Mouse (Mus musculus): ENCODE data around the gene Nxpe4. TPM values are rescaled to one million over a fixed set of nuclear protein-coding genes. Genes with fewer than 3 reads are reported as not detected.

Gene Nxpe4
- total and polyA plus RNA-seq, 3 experiments: 2.0 to 9.6 (median 4.8) TPM

- Histone ChIP-seq H3K4me3 (replicated peaks in 1 of 3; ENCODE audit: low read depth in 2 of 3, low read length in 2 of 3, poor library complexity in 1 of 3) (no peak overlapping the region), H3K27ac (ENCODE audit: insufficient read depth, low read depth) (no peak overlapping the region), H3K79me2 (replicated peaks; ENCODE audit: control insufficient read depth, extremely low read depth, insufficient read depth, poor library complexity, severe bottlenecking) (no peaks in the 10 kb centered on the region; the same call in 1 of the 2 replicates), H3K36me3 (replicated peaks in 1 of 2; ENCODE audit: control insufficient read depth in 1 of 2, insufficient read depth in 1 of 2, low read length in 1 of 2) (peaks cover 5 to 80% of the 10 kb centered on the region in 2 experiments), H3K4me2 (ENCODE audit: insufficient read depth, low read depth, poor library complexity, severe bottlenecking) (no peak overlapping the region), H3K27me3 (replicated peaks) (no peaks in the 10 kb centered on the region), H3K4me1 (ENCODE audit: control insufficient read depth in 1 of 2, insufficient read depth in 2 of 2) (peaks cover 0 to 7% of the 10 kb centered on the region in 2 experiments; a peak in 1 of 4 replicates), H3K9me3 (replicated peaks; ENCODE audit: low read length) (no peaks in the 10 kb centered on the region), H3K9ac (ENCODE audit: insufficient read depth, low read depth) (no peak overlapping the region)
- TF ChIP-seq CHD1 (IDR thresholded peaks at IDR 0.05; ENCODE audit: low read depth, low read length) (no peak), EP300 (IDR thresholded peaks at IDR 0.05; ENCODE audit: low read length) (peak; percentile 23; the same call in 1 of the 2 replicates)
- peak; percentile 7 for DNase-seq (ENCODE audit: extremely low read depth)
- in situ Hi-C loops (cut with MboI; ENCODE audit: low pct_ligation_motif_present, low pct_unique_long_range_greater_than_20kb, low sequenced_read_pairs) (loop anchor here (5.0 kb wide), 1 partner anchor 62 kb away; no protein-coding TSS in a partner anchor), dilution Hi-C loops (cut with MboI; ENCODE audit: extremely low pct_ligation_motif_present, extremely low pct_unique_long_range_greater_than_20kb, low sequenced_read_pairs) (no loop called here)
These were observed 177.1 kb downstream of the Nxpe4 start for GRCm38 (mm10) chr9:48338783-48339455.

GRCm38 (mm10) chr9:48339563-48339962 lies 177.7 kb downstream of the Nxpe4 start:
- no peak for DNase-seq (ENCODE audit: extremely low read depth)
- TF ChIP-seq JUND (conservative IDR thresholded peaks at IDR 0.05; ENCODE audit: low read depth, low read length) (no peak), USF2 (conservative IDR thresholded peaks at IDR 0.05; ENCODE audit: low read depth, low read length) (no peak), ZNF384 (IDR thresholded peaks at IDR 0.05; ENCODE audit: low read depth, low read length) (no peak), NRF1 (IDR thresholded peaks at IDR 0.05; ENCODE audit: low read depth, low read length) (no peak)
- H3K79me2 ChIP-seq (replicated peaks; ENCODE audit: control insufficient read depth, extremely low read depth, insufficient read depth, poor library complexity, severe bottlenecking): no peaks in the 10 kb centered on the region; the same call in 1 of the 2 replicates
- no peak overlapping the region for H3K4me3 ChIP-seq (replicated peaks in 1 of 3; ENCODE audit: low read depth in 2 of 3, low read length in 2 of 3, poor library complexity in 1 of 3)
- H3K4me1 ChIP-seq (ENCODE audit: control insufficient read depth in 1 of 2, insufficient read depth in 2 of 2): peaks cover 0 to 7% of the 10 kb centered on the region in 2 experiments; a peak in 1 of 4 replicates
- H3K9me3 ChIP-seq (replicated peaks; ENCODE audit: low read length): no peaks in the 10 kb centered on the region
- peaks cover 5 to 80% of the 10 kb centered on the region in 2 experiments for H3K36me3 ChIP-seq (replicated peaks in 1 of 2; ENCODE audit: control insufficient read depth in 1 of 2, insufficient read depth in 1 of 2, low read length in 1 of 2)
- H3K9ac ChIP-seq (ENCODE audit: insufficient read depth, low read depth): no peak overlapping the region
- no peak overlapping the region for H3K4me2 ChIP-seq (ENCODE audit: insufficient read depth, low read depth, poor library complexity, severe bottlenecking)
- in situ Hi-C loops (cut with MboI; ENCODE audit: low pct_ligation_motif_present, low pct_unique_long_range_greater_than_20kb, low sequenced_read_pairs) (loop anchor here (5.0 kb wide), 1 partner anchor 62 kb away; no protein-coding TSS in a partner anchor), dilution Hi-C loops (cut with MboI; ENCODE audit: extremely low pct_ligation_motif_present, extremely low pct_unique_long_range_greater_than_20kb, low sequenced_read_pairs) (no loop called here)
- H3K27ac ChIP-seq (ENCODE audit: insufficient read depth, low read depth): no peak overlapping the region
- no peaks in the 10 kb centered on the region for H3K27me3 ChIP-seq (replicated peaks)

- Histone ChIP-seq H3K4me2 (ENCODE audit: insufficient read depth, low read depth, poor library complexity, severe bottlenecking) (no peak overlapping the region), H3K27ac (ENCODE audit: insufficient read depth, low read depth) (no peak overlapping the region), H3K4me3 (replicated peaks in 1 of 3; ENCODE audit: low read depth in 2 of 3, low read length in 2 of 3, poor library complexity in 1 of 3) (no peak overlapping the region), H3K9me3 (replicated peaks; ENCODE audit: low read length) (no peaks in the 10 kb centered on the region), H3K4me1 (ENCODE audit: control insufficient read depth in 1 of 2, insufficient read depth in 2 of 2) (peaks cover 0 to 7% of the 10 kb centered on the region in 2 experiments; a peak in 1 of 4 replicates), H3K9ac (ENCODE audit: insufficient read depth, low read depth) (no peak overlapping the region), H3K36me3 (replicated peaks in 1 of 2; ENCODE audit: control insufficient read depth in 1 of 2, insufficient read depth in 1 of 2, low read length in 1 of 2) (peaks cover 5 to 71% of the 10 kb centered on the region in 2 experiments), H3K79me2 (replicated peaks; ENCODE audit: control insufficient read depth, extremely low read depth, insufficient read depth, poor library complexity, severe bottlenecking) (no peaks in the 10 kb centered on the region; the same call in 1 of the 2 replicates), H3K27me3 (replicated peaks) (no peaks in the 10 kb centered on the region)
- in situ Hi-C loops (cut with MboI; ENCODE audit: low pct_ligation_motif_present, low pct_unique_long_range_greater_than_20kb, low sequenced_read_pairs) (no loop called here), dilution Hi-C loops (cut with MboI; ENCODE audit: extremely low pct_ligation_motif_present, extremely low pct_unique_long_range_greater_than_20kb, low sequenced_read_pairs) (no loop called here)
- TF ChIP-seq ELF1 (IDR thresholded peaks at IDR 0.05; ENCODE audit: low read depth, low read length) (no peak), RAD21 (IDR thresholded peaks at IDR 0.05; ENCODE audit: low read depth, low read length) (no peak), BHLHE40 (IDR thresholded peaks at IDR 0.05; ENCODE audit: low read depth, low read length) (no peak), TCF12 (IDR thresholded peaks at IDR 0.05; ENCODE audit: low read depth, low read length) (no peak), PAX5 (IDR thresholded peaks at IDR 0.05; ENCODE audit: low read length) (no peak), USF2 (conservative IDR thresholded peaks at IDR 0.05; ENCODE audit: low read depth, low read length) (no peak)
- DNase-seq (ENCODE audit: extremely low read depth): no peak
These were observed 179.0 kb downstream of the Nxpe4 start for GRCm38 (mm10) chr9:48340708-48341380.

All from CH12.LX (cell line).